Mouse (Mus musculus) spleen, adult 12 weeks (tissue): ENCODE results near the gene Gprin1.

Source experiments
- DNase-seq: peaks from one replicate; pipeline ENCODE4 v3.0.0; 2022; ENCODE audit warnings: low spot score

Gprin1 gene

GRCm38 (mm10) chr13:54726131-54726530 is 23.5 kb downstream of the Gprin1 start:
- DNase-seq, result no peak

DNA sequence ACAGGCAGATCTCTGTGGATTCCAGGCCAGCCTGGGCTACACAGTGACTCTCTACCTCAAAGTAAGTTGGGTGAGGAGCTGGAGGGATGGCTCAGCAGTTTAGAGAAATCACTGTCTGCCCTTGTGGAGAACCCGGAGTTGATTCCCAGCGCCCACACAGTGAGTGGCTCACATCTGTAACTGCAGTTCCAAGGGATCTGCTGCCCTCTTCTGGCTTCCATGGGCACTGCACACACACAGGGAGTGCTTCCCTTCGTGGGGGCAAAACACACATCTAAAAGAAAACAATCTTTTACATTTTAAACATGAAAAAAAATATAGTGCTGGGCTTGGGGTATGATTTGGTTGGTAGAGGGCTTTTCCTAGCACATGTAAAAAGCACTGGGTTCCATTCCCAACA is 26.5 kb downstream of the Gprin1 start:
- DNase-seq, result no peak

DNA sequence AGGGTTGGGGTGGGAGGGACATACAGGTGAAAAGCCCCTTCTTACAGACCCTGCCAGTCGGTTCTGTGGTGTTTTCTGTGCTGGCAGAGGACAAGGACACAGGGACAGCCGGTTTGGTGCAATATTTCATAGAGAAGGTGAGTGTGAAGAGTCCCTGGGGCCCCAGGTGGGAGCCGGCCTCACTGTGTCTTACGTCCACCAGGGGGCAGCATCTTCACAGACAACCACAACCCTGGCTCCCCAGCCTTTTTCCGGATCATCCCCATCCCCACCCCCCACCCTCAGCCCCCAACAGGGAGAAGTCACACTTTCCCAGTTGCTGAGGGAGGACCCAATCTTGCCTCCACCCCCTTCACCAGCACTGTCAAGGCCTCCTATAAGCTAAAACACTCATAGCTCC is 32.8 kb downstream of the Gprin1 start:
- DNase-seq, result peak; percentile 20

GRCm38 (mm10) chr13:54714996-54715395 is 34.7 kb downstream of the Gprin1 start:
- DNase-seq, result no peak

GRCm38 (mm10) chr13:54714393-54714792 is 35.3 kb downstream of the Gprin1 start:
- DNase-seq, result no peak

DNA sequence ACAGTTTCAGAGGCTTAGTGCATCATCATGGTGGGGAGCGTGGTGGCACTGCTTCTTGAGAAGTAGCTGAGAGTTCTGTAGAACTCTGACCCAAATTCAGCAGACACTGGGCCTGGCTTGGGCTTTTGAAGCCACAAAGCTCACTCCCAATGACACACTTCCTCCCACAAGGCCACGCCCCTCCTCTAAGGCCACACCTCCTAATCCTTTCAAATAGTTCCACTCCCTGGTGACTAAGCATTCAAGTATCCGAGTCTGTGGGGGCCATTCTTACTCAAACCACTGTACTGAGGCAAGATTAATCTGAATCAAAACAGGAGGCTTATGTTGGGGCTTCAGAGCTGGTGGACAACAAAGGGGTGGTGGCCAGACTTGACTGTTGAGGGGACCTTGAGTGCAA is 38.8 kb downstream of the Gprin1 start:
- no peak for DNase-seq

DNA sequence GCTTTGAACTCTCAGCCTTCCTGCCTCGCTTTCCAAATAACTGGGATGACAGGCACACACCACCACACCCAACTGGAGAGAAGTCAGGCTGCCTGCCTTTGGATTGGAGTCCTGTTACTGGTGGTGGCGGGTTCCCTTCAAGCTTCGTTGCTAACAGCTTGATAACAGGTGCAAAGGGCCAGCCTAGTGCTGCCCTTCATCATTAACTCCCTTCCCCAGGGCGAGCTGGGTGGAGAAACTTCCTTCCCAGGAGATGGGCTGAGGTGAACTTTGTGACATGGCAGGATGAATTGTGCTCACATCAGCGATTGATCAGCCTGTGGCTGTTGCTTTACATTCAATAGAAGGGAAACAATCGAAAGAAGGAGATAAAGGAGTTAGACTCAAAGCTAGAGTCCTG is 44.8 kb downstream of the Gprin1 start:
- DNase-seq, result no peak

- DNase-seq, result no peak
Measured at GRCm38 (mm10) chr13:54702507-54702906, 47.2 kb downstream of the Gprin1 start.

DNA sequence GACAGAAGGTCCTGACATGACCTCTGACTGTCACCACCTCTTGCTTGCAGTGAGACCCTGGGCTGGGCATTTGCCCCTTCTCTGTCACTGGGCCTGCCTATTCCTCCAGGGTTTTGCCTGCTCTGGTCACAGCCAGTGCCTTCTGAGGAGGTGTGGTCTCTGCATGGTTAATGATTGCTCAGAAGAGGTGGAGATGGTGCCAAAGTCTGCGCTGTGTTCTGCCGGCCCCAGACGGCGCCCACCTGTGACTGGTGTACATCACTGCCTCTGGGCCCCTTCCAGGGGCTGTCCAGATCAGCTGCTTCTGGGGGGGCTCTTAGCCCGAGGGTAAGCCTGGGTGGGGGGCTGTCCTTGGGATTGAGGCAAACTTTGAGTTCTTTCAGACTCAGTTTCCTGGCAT is 48.4 kb downstream of the Gprin1 start, which contains the start of gene Cdhr2:
TSS of gene Cdhr2 (plus strand) at position 219 of the 400 bp plus-strand sequence.
- DNase-seq, result no peak

- DNase-seq, result no peak
Measured at GRCm38 (mm10) chr13:54695479-54696230, 54.0 kb downstream of the Gprin1 start.

DNA sequence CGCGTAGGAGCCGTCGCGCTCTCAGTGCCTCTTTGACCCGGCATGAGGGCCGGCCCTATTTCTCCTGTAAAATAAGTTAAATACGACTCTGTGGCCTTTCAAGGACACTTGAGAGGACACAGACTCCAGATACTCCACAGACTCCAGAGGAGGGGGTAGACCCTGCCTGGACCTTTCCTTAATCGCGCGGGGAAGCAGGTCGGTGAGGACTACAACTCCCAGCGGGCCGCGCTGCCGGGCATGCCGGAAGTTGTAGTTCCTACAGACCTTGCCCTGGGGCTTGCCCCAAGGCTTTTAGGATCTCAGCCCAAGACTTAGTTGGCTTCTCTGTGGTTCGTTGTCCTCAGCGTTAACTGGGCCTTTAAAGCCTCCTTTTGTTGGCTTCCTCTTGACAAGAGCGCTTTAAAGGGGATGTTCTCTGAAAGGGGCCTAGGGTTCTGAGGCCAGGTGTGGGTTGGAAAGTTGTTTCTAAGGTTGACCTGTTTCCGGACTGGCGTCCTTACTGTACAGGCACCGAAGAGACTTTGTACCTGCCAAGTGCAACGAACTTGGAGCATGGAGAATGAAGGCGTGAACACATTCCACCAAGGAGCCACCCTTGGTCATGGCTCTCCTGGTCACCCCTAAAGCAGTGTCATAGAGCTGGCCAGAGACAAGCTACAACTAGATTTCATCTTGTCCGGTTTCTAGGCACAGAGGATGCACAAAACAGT is 55.2 kb downstream of the Gprin1 start:
- peak; percentile 87 for DNase-seq

GRCm38 (mm10) chr13:54693558-54694347 is 55.9 kb downstream of the Gprin1 start, which contains the start of gene Rnf44:
TSS of gene Rnf44 (minus strand) at chr13:54693907.
- DNase-seq, result peak; percentile 99

GRCm38 (mm10) chr13:54692711-54693557 is 56.7 kb downstream of the Gprin1 start:
- no peak for DNase-seq

DNA sequence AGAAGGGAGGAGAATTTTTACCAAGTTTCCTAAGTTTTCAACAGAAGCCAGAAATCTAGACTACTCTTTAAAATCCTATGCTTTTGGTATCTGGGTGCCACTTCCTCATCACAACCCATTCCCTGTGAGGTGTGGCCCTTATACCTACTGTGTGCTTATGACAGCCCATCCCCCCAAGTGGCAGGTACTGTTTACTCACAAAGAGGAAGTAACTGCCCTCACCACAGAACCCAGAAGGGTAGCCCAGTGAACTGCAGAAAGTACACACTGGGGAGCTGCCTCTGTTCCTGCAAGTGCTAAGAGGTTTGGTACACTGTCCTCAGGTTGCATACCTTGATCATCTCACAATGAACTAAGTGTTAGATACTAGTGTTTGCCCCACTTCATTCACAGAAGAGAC is 57.9 kb downstream of the Gprin1 start:
- DNase-seq, result no peak

DNA sequence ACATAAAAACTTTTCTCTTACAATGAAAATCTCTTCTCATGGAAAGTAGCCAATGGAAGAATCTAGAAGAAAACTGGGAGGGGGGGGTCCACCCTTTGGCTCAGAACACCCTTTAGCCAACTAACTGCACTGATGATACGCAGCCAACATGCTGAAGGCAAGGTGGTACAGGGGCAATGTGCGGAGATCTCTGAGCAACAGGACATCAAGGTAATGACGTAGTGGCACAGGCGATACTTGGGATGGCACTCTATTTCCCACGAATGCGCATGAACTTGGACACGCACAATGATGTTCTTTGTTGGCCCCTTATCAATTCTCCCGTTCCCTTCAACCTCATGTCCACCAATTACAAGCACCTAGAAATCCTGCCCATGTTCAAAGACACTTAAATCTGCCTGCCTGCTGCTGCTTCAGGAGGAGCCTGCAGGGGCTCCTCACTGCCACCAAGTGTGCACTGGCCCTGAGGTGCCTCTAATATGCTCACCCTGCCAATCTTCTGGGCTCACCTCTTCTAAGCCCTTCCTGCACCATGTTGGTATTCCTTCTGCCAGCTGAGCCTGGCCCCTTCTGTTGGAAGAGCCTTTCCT is 59.4 kb downstream of the Gprin1 start:
- DNase-seq, result no peak

DNA sequence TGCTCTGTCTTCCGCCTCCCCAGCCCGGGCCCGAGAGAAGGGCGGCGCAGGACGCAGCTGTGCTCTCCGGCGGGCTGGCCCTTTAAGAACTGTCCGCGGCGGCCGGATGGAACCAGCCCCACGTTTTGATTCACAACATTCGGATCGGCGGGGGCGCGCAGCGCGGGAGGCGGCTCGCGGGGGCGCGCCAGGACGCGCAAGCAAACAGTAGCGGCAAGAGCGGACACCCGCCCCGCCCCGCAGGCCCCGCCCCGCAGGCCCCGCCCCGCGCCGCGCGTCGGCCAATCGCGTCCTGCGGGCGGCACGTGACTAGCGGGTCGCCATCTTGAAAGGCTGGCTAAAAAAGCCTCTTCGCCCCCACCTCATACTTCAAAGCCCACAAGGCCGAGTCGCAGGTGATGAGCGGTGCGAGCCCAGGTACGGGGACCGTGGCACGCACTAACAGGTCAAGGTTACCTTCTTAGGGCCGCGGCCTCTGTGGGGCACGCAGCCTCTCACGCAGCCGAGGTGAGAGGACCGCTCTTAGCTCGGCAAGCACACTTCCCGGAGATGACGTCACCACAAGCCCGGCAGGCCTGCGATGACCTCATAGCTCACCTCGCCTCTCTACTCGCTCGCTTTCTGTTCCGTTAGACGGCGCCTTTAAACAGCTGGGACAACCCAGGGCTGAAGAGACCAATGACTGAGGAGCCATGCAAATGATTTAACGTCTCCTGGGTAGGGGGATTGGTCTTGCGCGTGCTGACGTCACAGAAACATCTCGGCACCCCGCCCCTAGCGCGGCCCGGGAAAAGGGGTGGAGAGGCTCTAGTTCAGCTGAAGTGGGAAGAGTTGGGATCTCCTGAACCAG is 61.9 kb downstream of the Gprin1 start:
- DNase-seq, result peak; percentile 99

GRCm38 (mm10) chr13:54687096-54687495 is 62.6 kb downstream of the Gprin1 start:
- DNase-seq, result peak; percentile 64
